Mouse (Mus musculus): Measurements from ENCODE around the gene Gm10282. TPM values are rescaled to one million over a fixed set of nuclear protein-coding genes. Genes with fewer than 3 reads are reported as not detected.

Gm10282 gene
- polyA plus RNA-seq, 1 experiment from 2014 or later = 27.2 TPM

- no peak overlapping the region for H3K4me2 ChIP-seq (replicated peaks; ENCODE audit: low read depth, low read length)
- no peak overlapping the region for H3K4me3 ChIP-seq (ENCODE audit: low read depth, low read length)
- 93% methylated on average over 8 of the region's 8 CpGs for WGBS
- H3K36me3 ChIP-seq (ENCODE audit: control insufficient read depth, insufficient read depth, low read length) = no peaks in the 10 kb centered on the region
- H3K27ac ChIP-seq (ENCODE audit: low read length) = no peak overlapping the region
- H3K27me3 ChIP-seq (ENCODE audit: control insufficient read depth, insufficient read depth, low read length) = no peaks in the 10 kb centered on the region
- H3K9ac ChIP-seq (replicated peaks; ENCODE audit: low read depth, low read length) = no peak overlapping the region
- no peaks in the 10 kb centered on the region for H3K9me3 ChIP-seq (ENCODE audit: control insufficient read depth, low read depth, low read length)
- H3K4me1 ChIP-seq (ENCODE audit: control insufficient read depth, insufficient read depth, low read length) = 0 out of 2 replicates have a peak, but pooled peaks cover 7% of the 10 kb centered on the region
- no peak for ATAC-seq (ENCODE audit: insufficient number of reproducible peaks, insufficient read depth, low FRiP score, low read depth)
These were observed 8.5 kb downstream of the Gm10282 start for GRCm38 (mm10) chr8:72296561-72296960.

GRCm38 (mm10) chr8:72295679-72296078 lies 9.4 kb downstream of the Gm10282 start:
- Histone ChIP-seq H3K4me1 (ENCODE audit: control insufficient read depth, insufficient read depth, low read length) (0 out of 2 replicates have a peak, but pooled peaks cover 7% of the 10 kb centered on the region), H3K9me3 (ENCODE audit: control insufficient read depth, low read depth, low read length) (no peaks in the 10 kb centered on the region), H3K9ac (replicated peaks; ENCODE audit: low read depth, low read length) (no peak overlapping the region), H3K4me3 (ENCODE audit: low read depth, low read length) (no peak overlapping the region), H3K4me2 (replicated peaks; ENCODE audit: low read depth, low read length) (no peak overlapping the region), H3K27me3 (ENCODE audit: control insufficient read depth, insufficient read depth, low read length) (no peaks in the 10 kb centered on the region), H3K36me3 (ENCODE audit: control insufficient read depth, insufficient read depth, low read length) (no peaks in the 10 kb centered on the region), H3K27ac (ENCODE audit: low read length) (peak overlapping the region; percentile 61)
- peak; percentile 91 for ATAC-seq (ENCODE audit: insufficient number of reproducible peaks, insufficient read depth, low FRiP score, low read depth)
- 30% methylated on average over 8 of the region's 8 CpGs for WGBS

GRCm38 (mm10) chr8:72295125-72295524 lies 9.9 kb downstream of the Gm10282 start:
- no peak for ATAC-seq (ENCODE audit: insufficient number of reproducible peaks, insufficient read depth, low FRiP score, low read depth)
- Histone ChIP-seq H3K4me1 (ENCODE audit: control insufficient read depth, insufficient read depth, low read length) (0 out of 2 replicates have a peak, but pooled peaks cover 7% of the 10 kb centered on the region), H3K9ac (replicated peaks; ENCODE audit: low read depth, low read length) (no peak overlapping the region)

GRCm38 (mm10) chr8:72293309-72293708 lies 11.8 kb downstream of the Gm10282 start:
- Histone ChIP-seq H3K4me3 (ENCODE audit: low read depth, low read length) (no peak overlapping the region), H3K9me3 (ENCODE audit: control insufficient read depth, low read depth, low read length) (no peaks in the 10 kb centered on the region), H3K4me1 (ENCODE audit: control insufficient read depth, insufficient read depth, low read length) (0 out of 2 replicates have a peak, but pooled peaks cover 7% of the 10 kb centered on the region), H3K9ac (replicated peaks; ENCODE audit: low read depth, low read length) (no peak overlapping the region), H3K4me2 (replicated peaks; ENCODE audit: low read depth, low read length) (no peak overlapping the region), H3K27ac (ENCODE audit: low read length) (no peak overlapping the region), H3K36me3 (ENCODE audit: control insufficient read depth, insufficient read depth, low read length) (no peaks in the 10 kb centered on the region), H3K27me3 (ENCODE audit: control insufficient read depth, insufficient read depth, low read length) (no peaks in the 10 kb centered on the region)
- no peak for ATAC-seq (ENCODE audit: insufficient number of reproducible peaks, insufficient read depth, low FRiP score, low read depth)

More at GRCm38 (mm10) chr8:72295125-72295524, 9.9 kb downstream of the Gm10282 start:
- Histone ChIP-seq H3K36me3 (ENCODE audit: control insufficient read depth, insufficient read depth, low read length) (no peaks in the 10 kb centered on the region), H3K4me2 (replicated peaks; ENCODE audit: low read depth, low read length) (no peak overlapping the region), H3K27ac (ENCODE audit: low read length) (peak overlapping the region; percentile 61), H3K9me3 (ENCODE audit: control insufficient read depth, low read depth, low read length) (no peaks in the 10 kb centered on the region), H3K27me3 (ENCODE audit: control insufficient read depth, insufficient read depth, low read length) (no peaks in the 10 kb centered on the region), H3K4me3 (ENCODE audit: low read depth, low read length) (no peak overlapping the region)
- 71% methylated on average over 3 of the region's 3 CpGs for WGBS

GRCm38 (mm10) chr8:72291104-72291503 lies 14.0 kb downstream of the Gm10282 start:
- 0 out of 2 replicates have a peak, but pooled peaks cover 7% of the 10 kb centered on the region for H3K4me1 ChIP-seq (ENCODE audit: control insufficient read depth, insufficient read depth, low read length)
- H3K9me3 ChIP-seq (ENCODE audit: control insufficient read depth, low read depth, low read length) = no peaks in the 10 kb centered on the region
- no peak for ATAC-seq (ENCODE audit: insufficient number of reproducible peaks, insufficient read depth, low FRiP score, low read depth)
- H3K27me3 ChIP-seq (ENCODE audit: control insufficient read depth, insufficient read depth, low read length) = no peaks in the 10 kb centered on the region
- WGBS = 81% methylated on average over 2 of the region's 2 CpGs
- no peak overlapping the region for H3K4me3 ChIP-seq (ENCODE audit: low read depth, low read length)
- no peak overlapping the region for H3K27ac ChIP-seq (ENCODE audit: low read length)
- no peaks in the 10 kb centered on the region for H3K36me3 ChIP-seq (ENCODE audit: control insufficient read depth, insufficient read depth, low read length)
- H3K4me2 ChIP-seq (replicated peaks; ENCODE audit: low read depth, low read length) = no peak overlapping the region
- no peak overlapping the region for H3K9ac ChIP-seq (replicated peaks; ENCODE audit: low read depth, low read length)

GRCm38 (mm10) chr8:72289051-72289450 lies 16.0 kb downstream of the Gm10282 start:
- H3K27me3 ChIP-seq (ENCODE audit: control insufficient read depth, insufficient read depth, low read length) = no peaks in the 10 kb centered on the region
- no peak overlapping the region for H3K4me3 ChIP-seq (ENCODE audit: low read depth, low read length)
- H3K9ac ChIP-seq (replicated peaks; ENCODE audit: low read depth, low read length) = no peak overlapping the region
- H3K4me2 ChIP-seq (replicated peaks; ENCODE audit: low read depth, low read length) = no peak overlapping the region
- H3K36me3 ChIP-seq (ENCODE audit: control insufficient read depth, insufficient read depth, low read length) = no peaks in the 10 kb centered on the region
- H3K9me3 ChIP-seq (ENCODE audit: control insufficient read depth, low read depth, low read length) = no peaks in the 10 kb centered on the region
- ATAC-seq (ENCODE audit: insufficient number of reproducible peaks, insufficient read depth, low FRiP score, low read depth) = no peak
- H3K4me1 ChIP-seq (ENCODE audit: control insufficient read depth, insufficient read depth, low read length) = no peaks in the 10 kb centered on the region
- H3K27ac ChIP-seq (ENCODE audit: low read length) = no peak overlapping the region

GRCm38 (mm10) chr8:72285285-72285684 lies 19.8 kb downstream of the Gm10282 start:
- no peaks in the 10 kb centered on the region for H3K4me1 ChIP-seq (ENCODE audit: control insufficient read depth, insufficient read depth, low read length)
- WGBS = 67% methylated on average over 4 of the region's 4 CpGs
- H3K4me2 ChIP-seq (replicated peaks; ENCODE audit: low read depth, low read length) = no peak overlapping the region
- no peak for ATAC-seq (ENCODE audit: insufficient number of reproducible peaks, insufficient read depth, low FRiP score, low read depth)
- H3K4me3 ChIP-seq (ENCODE audit: low read depth, low read length) = no peak overlapping the region
- H3K36me3 ChIP-seq (ENCODE audit: control insufficient read depth, insufficient read depth, low read length) = no peaks in the 10 kb centered on the region
- H3K27ac ChIP-seq (ENCODE audit: low read length) = no peak overlapping the region
- H3K9ac ChIP-seq (replicated peaks; ENCODE audit: low read depth, low read length) = no peak overlapping the region
- no peaks in the 10 kb centered on the region for H3K27me3 ChIP-seq (ENCODE audit: control insufficient read depth, insufficient read depth, low read length)
- H3K9me3 ChIP-seq (ENCODE audit: control insufficient read depth, low read depth, low read length) = no peaks in the 10 kb centered on the region

GRCm38 (mm10) chr8:72281634-72282033 lies 23.4 kb downstream of the Gm10282 start:
- no peak overlapping the region for H3K27ac ChIP-seq (ENCODE audit: low read length)
- H3K9me3 ChIP-seq (ENCODE audit: control insufficient read depth, low read depth, low read length) = no peaks in the 10 kb centered on the region
- WGBS = 38% methylated on average over 3 of the region's 3 CpGs
- H3K4me3 ChIP-seq (ENCODE audit: low read depth, low read length) = no peak overlapping the region
- no peaks in the 10 kb centered on the region for H3K4me1 ChIP-seq (ENCODE audit: control insufficient read depth, insufficient read depth, low read length)
- ATAC-seq (ENCODE audit: insufficient number of reproducible peaks, insufficient read depth, low FRiP score, low read depth) = no peak
- H3K36me3 ChIP-seq (ENCODE audit: control insufficient read depth, insufficient read depth, low read length) = no peaks in the 10 kb centered on the region
- no peak overlapping the region for H3K9ac ChIP-seq (replicated peaks; ENCODE audit: low read depth, low read length)
- no peak overlapping the region for H3K4me2 ChIP-seq (replicated peaks; ENCODE audit: low read depth, low read length)
- H3K27me3 ChIP-seq (ENCODE audit: control insufficient read depth, insufficient read depth, low read length) = no peaks in the 10 kb centered on the region

- H3K4me3 ChIP-seq (ENCODE audit: low read depth, low read length) = no peak overlapping the region
- H3K27ac ChIP-seq (ENCODE audit: low read length) = no peak overlapping the region
- H3K9ac ChIP-seq (replicated peaks; ENCODE audit: low read depth, low read length) = no peak overlapping the region
- H3K4me2 ChIP-seq (replicated peaks; ENCODE audit: low read depth, low read length) = no peak overlapping the region
- no peaks in the 10 kb centered on the region for H3K36me3 ChIP-seq (ENCODE audit: control insufficient read depth, insufficient read depth, low read length)
- no peaks in the 10 kb centered on the region for H3K27me3 ChIP-seq (ENCODE audit: control insufficient read depth, insufficient read depth, low read length)
- no peaks in the 10 kb centered on the region for H3K9me3 ChIP-seq (ENCODE audit: control insufficient read depth, low read depth, low read length)
- no peak for ATAC-seq (ENCODE audit: insufficient number of reproducible peaks, insufficient read depth, low FRiP score, low read depth)
- H3K4me1 ChIP-seq (ENCODE audit: control insufficient read depth, insufficient read depth, low read length) = no peaks in the 10 kb centered on the region
- 80% methylated on average over 7 of the region's 7 CpGs for WGBS
These were observed 25.9 kb downstream of the Gm10282 start for GRCm38 (mm10) chr8:72279151-72279550.

Data from stomach, embryonic 14.5 days (tissue).